Mouse (Mus musculus) limb, embryonic 15.5 days (tissue): Measurements from ENCODE around the gene Gpr55. TPM values are rescaled to one million over a fixed set of nuclear protein-coding genes. Genes with fewer than 3 reads are reported as not detected.

Experiments used
- ATAC-seq: fragments of 200-750 bp; cut with Nextera tagmentation; 2 replicates; pipeline ENCODE4 v1.8.0; 2017; ENCODE audit warnings: low read depth, moderate TSS enrichment; ENCODE audit not compliant: insufficient number of reproducible peaks, low FRiP score, low TSS enrichment
- H3K27ac ChIP-seq: fragments of 300-500 bp; sonication (generic); 2 replicates; pipeline ENCODE4 v1.5.1; 2015; ENCODE audit warnings: moderate library complexity, mild to moderate bottlenecking, inconsistent platforms
- H3K27me3 ChIP-seq: fragments of 300-500 bp; sonication (generic); 2 replicates; pipeline ENCODE4 v1.6.1; 2015; ENCODE audit warnings: inconsistent platforms
- H3K36me3 ChIP-seq: fragments of 300-500 bp; sonication (generic); 2 replicates; pipeline ENCODE4 v1.6.1; 2015; ENCODE audit warnings: inconsistent platforms
- H3K4me1 ChIP-seq: fragments of 300-500 bp; sonication (generic); 2 replicates; pipeline ENCODE4 v1.6.1; 2015; ENCODE audit warnings: inconsistent platforms
- H3K4me2 ChIP-seq: fragments of 300-500 bp; sonication (generic); 2 replicates; pipeline ENCODE4 v1.6.1; 2015; ENCODE audit warnings: mild to moderate bottlenecking, inconsistent platforms
- H3K4me3 ChIP-seq: fragments of 300-500 bp; sonication (generic); 2 replicates; pipeline ENCODE4 v1.5.1; 2015; ENCODE audit warnings: mild to moderate bottlenecking, inconsistent platforms
- H3K9ac ChIP-seq: fragments of 300-500 bp; sonication (generic); 2 replicates; pipeline ENCODE4 v1.6.1; 2015; ENCODE audit warnings: inconsistent platforms
- H3K9me3 ChIP-seq: fragments of 300-500 bp; sonication (generic); 2 replicates; pipeline ENCODE4 v1.6.1; 2016; ENCODE audit warnings: inconsistent platforms
- WGBS: fragments of 180-500 bp; shearing (Covaris S2); methylation state at CpG from one replicate; pipeline ENCODE4 v1.1.7; 2015; 5-methylcytosine and 5-hydroxymethylcytosine counted together
- polyA plus RNA-seq: library from polyadenylated mRNA; unstranded; fragments of >200 nt; fragmentation: Nextera tagmentation; extraction: Ambion mirVana; gene quantifications from 2 replicates; pipeline ENCODE4 v1.2.1, GENCODE M21; 2015

Gpr55 gene
- polyA plus RNA-seq, 1 experiment from 2014 or later = 0.15 TPM

GRCm38 (mm10) chr1:85894748-85895360 lies 66.0 kb downstream of the Gpr55 start:
- H3K9me3 ChIP-seq = no peaks in the 10 kb centered on the region
- H3K4me1 ChIP-seq = peaks cover 51% of the 10 kb centered on the region
- under 1% methylated on average over 30 of the region's 30 CpGs for WGBS
- peak overlapping the region; percentile 75 for H3K9ac ChIP-seq
- H3K36me3 ChIP-seq = 0 out of 2 replicates have a peak, but pooled peaks cover 4% of the 10 kb centered on the region
- peak overlapping the region; percentile 76 for H3K4me2 ChIP-seq
- H3K4me3 ChIP-seq = peak overlapping the region; percentile 81
- ATAC-seq = no peak; the same call in 1 of the 2 replicates
- H3K27ac ChIP-seq = peak overlapping the region; percentile 91
- H3K27me3 ChIP-seq = no peaks in the 10 kb centered on the region

DNA sequence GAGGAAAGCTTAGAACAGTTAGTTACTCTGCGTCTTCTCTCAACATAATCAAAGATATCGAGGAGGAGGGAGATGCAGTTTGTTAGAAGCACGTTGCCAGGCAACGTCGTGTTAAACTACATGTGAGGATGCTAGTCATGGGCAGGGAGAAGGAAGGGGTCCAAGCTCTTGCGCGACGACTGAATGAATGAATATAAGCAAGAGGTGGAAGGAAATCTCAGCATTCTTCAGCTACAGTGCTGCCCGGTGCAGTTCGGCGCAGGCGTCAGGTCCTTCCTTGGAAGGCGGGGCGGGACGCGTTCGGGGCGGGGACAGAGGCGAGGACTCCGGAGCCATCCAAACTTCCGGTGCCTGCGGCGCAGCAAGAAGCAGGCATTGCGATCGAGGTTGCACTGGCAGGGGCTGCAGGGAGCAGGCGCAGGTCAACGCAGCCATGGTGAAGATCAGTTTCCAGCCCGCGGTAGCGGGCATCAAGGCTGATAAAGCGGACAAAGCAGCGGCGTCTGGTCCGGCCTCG lies 66.5 kb downstream of the Gpr55 start, which contains the start of gene Itm2c:
Gene Itm2c, plus strand, starts transcription at position 51 of the 517 bp plus-strand sequence.
- H3K27me3 ChIP-seq = no peaks in the 10 kb centered on the region
- no peaks in the 10 kb centered on the region for H3K9me3 ChIP-seq
- H3K36me3 ChIP-seq = 0 out of 2 replicates have a peak, but pooled peaks cover 4% of the 10 kb centered on the region
- peak within 1 kb of the TSS; percentile 91 for H3K27ac ChIP-seq
- ATAC-seq = peak; percentile 68; the same call in 1 of the 2 replicates
- H3K4me1 ChIP-seq = peaks cover 46% of the 10 kb centered on the region
- peak within 1 kb of the TSS; percentile 75 for H3K9ac ChIP-seq
- under 1% methylated on average over 35 of the region's 35 CpGs for WGBS
- peak within 1 kb of the TSS; percentile 81 for H3K4me3 ChIP-seq
- peak within 1 kb of the TSS; percentile 76 for H3K4me2 ChIP-seq

Other genes starting within 250 kb of the Gpr55 start
- gene A630001G21Rik, start 182.4 kb downstream of the Gpr55 start, polyA plus RNA-seq = 1.0 and 2.1 TPM in 2 replicates
- gene Cab39, start 167.6 kb downstream of the Gpr55 start, polyA plus RNA-seq = 20.5 and 26.9 TPM in 2 replicates
- 306 and 309 TPM in 2 replicates for gene Itm2c, start 66.7 kb downstream of the Gpr55 start, polyA plus RNA-seq
- gene 4933407L21Rik, start 32.5 kb downstream of the Gpr55 start, polyA plus RNA-seq = 0.35 and 0.55 TPM in 2 replicates
- gene Spata3, start 55.8 kb upstream of the Gpr55 start, polyA plus RNA-seq = not detected in 2 replicates
- gene 2810459M11Rik, start 84.9 kb upstream of the Gpr55 start, polyA plus RNA-seq = 0.29 and 0.47 TPM in 2 replicates
- 148 and 155 TPM in 2 replicates for gene Psmd1, start 103.4 kb upstream of the Gpr55 start, polyA plus RNA-seq
- 0.92 and 1.5 TPM in 2 replicates for gene Htr2b, start 151.0 kb upstream of the Gpr55 start, polyA plus RNA-seq
- 0.47 TPM in 1 of 2 replicates, not detected in the other for gene Gm21972, start 172.6 kb upstream of the Gpr55 start, polyA plus RNA-seq
- gene Armc9, start 193.8 kb upstream of the Gpr55 start, polyA plus RNA-seq = 16.6 and 19.2 TPM in 2 replicates